Mouse (Mus musculus) erythroblast, embryonic 14.5 days (primary cell): ENCODE results near the gene Gm5737.

ENCODE experiments used
- GATA1 ChIP-seq: IDR thresholded peaks from 2 replicates; pipeline ENCODE4 v1.6.1; 2012; ENCODE audit warnings: low read length, inconsistent platforms, mixed read lengths
- TAL1 ChIP-seq: IDR thresholded peaks from 3 replicates; pipeline ENCODE4 v1.6.1; 2012; ENCODE audit warnings: low read length, inconsistent platforms, mixed read lengths

DNA sequence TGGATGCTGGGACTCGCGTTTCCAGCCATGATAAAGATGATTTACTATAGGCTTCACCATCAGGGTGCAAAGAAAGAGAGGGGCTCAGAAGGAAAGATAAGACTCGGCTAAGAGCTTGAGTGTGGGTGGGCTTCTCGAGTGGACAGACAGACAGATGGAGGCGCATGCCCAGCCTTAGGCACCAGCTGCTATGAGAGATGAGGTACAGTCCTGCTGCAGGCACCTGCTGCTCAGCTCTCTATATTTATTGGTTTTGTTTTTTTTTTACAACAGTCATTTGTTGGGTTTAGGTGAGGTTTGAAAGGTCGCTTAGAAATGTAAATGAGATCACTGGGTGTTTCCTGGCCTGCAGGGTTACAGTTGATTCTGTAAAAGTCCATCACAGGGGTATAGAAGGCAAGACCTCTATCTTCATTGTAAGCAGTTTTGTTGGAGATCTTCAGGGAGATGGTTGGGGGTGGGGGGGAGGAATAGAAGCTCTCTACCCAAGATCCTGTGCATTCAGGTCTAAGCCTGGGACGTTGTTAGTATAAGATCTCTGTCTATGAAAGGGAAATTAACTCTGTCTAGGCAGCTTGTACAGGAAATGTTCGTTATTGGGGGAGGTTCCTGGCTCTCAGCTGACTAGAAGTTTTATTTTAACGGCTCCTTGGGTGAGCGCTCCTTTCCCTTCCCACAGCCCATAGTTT lies 48.8 kb downstream of the Gm5737 start:
- TF ChIP-seq GATA1 (no peak), TAL1 (no peak)
